Mouse (Mus musculus) megakaryocyte, embryonic 14.5 days (primary cell): ENCODE measurements around the gene Isoc2a.

ENCODE experiments used
- FLI1 ChIP-seq: IDR thresholded peaks from 2 replicates; pipeline ENCODE4 v1.6.1; 2012; ENCODE audit warnings: low read length, inconsistent platforms, mixed read lengths
- GATA1 ChIP-seq: IDR thresholded peaks from 3 replicates; pipeline ENCODE4 v1.6.1; 2012; ENCODE audit warnings: mixed read lengths, low read length, inconsistent platforms, borderline replicate concordance

DNA sequence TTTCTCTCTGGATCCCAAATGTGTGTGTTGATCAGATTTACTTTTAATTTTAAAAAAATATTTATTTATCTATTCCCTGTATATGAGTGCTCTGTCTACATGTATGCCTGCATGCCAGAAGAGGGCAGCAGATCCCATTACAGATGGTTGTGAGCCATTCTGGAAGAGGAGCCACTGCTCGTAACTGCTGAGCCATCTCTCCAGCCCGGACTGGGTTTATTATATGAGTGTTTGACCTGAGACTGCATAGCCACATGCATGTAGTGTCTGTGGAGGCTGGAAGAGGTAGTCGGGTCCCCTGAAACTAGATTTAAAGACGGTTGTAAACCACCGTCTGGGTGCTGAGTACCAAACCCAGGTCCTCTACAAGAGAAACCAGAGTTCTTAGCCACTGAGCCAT lies 11.9 kb upstream of the Isoc2a start:
- no peak for TF ChIP-seq GATA1
- TF ChIP-seq FLI1: no peak
